Mouse (Mus musculus): Measurements from ENCODE around the gene Haao. TPM values are rescaled to one million over a fixed set of nuclear protein-coding genes. Genes with fewer than 3 reads are reported as not detected.

Gene Haao
- total and polyA plus RNA-seq, 2 experiments from 2014 or later, result 0.26 TPM; not detected in 1

GRCm38 (mm10) chr17:83782740-83783139, 65.0 kb downstream of the Haao start:
- no peak overlapping the region for H3K4me3 ChIP-seq (ENCODE audit: low read depth, low read length)
- no peak for TF ChIP-seq EP300 (IDR thresholded peaks at IDR 0.05; ENCODE audit: low read depth)
- no peak for TF ChIP-seq CTCF (IDR thresholded peaks at IDR 0.05; ENCODE audit: low read depth)
- no peak overlapping the region for H3K4me2 ChIP-seq (ENCODE audit: low read depth, low read length)
- H3K4me1 ChIP-seq (ENCODE audit: control insufficient read depth, insufficient read depth), result no peaks in the 10 kb centered on the region
- ATAC-seq (ENCODE audit: insufficient read depth, low read depth) (no peak), DNase-seq (ENCODE audit: low spot score) (no peak)
- no peak overlapping the region for H3K27ac ChIP-seq (ENCODE audit: low read depth)
- peaks cover 17% of the 10 kb centered on the region; the same call in 1 of the 2 replicates for H3K36me3 ChIP-seq (replicated peaks; ENCODE audit: control insufficient read depth, insufficient read depth, low read length)
- H3K27me3 ChIP-seq (ENCODE audit: control insufficient read depth, insufficient read depth, low read length), result no peaks in the 10 kb centered on the region
- H3K9ac ChIP-seq (replicated peaks; ENCODE audit: low read depth, low read length), result no peak overlapping the region
- WGBS, result 59% methylated on average over 5 of the region's 5 CpGs
- no peaks in the 10 kb centered on the region for H3K9me3 ChIP-seq (replicated peaks; ENCODE audit: control insufficient read depth, low read length)

Other genes with a start within 250 kb of the Haao start
- not detected in 2 replicates for gene Kcng3, start 216.1 kb downstream of the Haao start, total RNA-seq (2014; rRNA removed; ENCODE audit: low replicate concordance)
- gene Kcng3, start 216.1 kb downstream of the Haao start, polyA plus RNA-seq (2015; fragmentation: Nextera tagmentation; extraction: Ambion mirVana), result not detected in 2 replicates
- gene Mta3, start 141.8 kb downstream of the Haao start, total RNA-seq (2014; rRNA removed; ENCODE audit: low replicate concordance), result 28.3 and 34.7 TPM in 2 replicates
- gene Mta3, start 141.8 kb downstream of the Haao start, polyA plus RNA-seq (2015; fragmentation: Nextera tagmentation; extraction: Ambion mirVana), result 34.3 and 34.6 TPM in 2 replicates